Mouse (Mus musculus) olfactory bulb, adult 2 months (tissue): ENCODE results near the gene Sync.

Experiments used
- CTCF ChIP-seq: fragments of 200-500 bp; IDR thresholded peaks from 2 replicates; pipeline ENCODE4 v1.5.1; 2012; ENCODE audit warnings: low read depth, mild to moderate bottlenecking, low read length, moderate library complexity; ENCODE audit not compliant: insufficient read depth
- POLR2A ChIP-seq: fragments of 200-500 bp; IDR thresholded peaks from 2 replicates; pipeline ENCODE4 v1.6.1; 2012; ENCODE audit warnings: mild to moderate bottlenecking, low read depth, low read length, moderate library complexity; ENCODE audit not compliant: insufficient read depth

GRCm38 (mm10) chr4:129246360-129247301 is 40.8 kb upstream of the Sync start:
- no peak for TF ChIP-seq CTCF
- TF ChIP-seq POLR2A = no peak
